Mouse (Mus musculus) liver, postnatal 0 days (tissue): ENCODE measurements around the gene Dock8.

ENCODE experiments used
- CTCF ChIP-seq: sonication (generic); IDR thresholded peaks from 2 replicates; pipeline ENCODE4 v1.5.1; 2016; ENCODE audit warnings: antibody characterized with exemption, low read depth
- EP300 ChIP-seq: IDR thresholded peaks from 2 replicates; pipeline ENCODE4 v1.6.1; 2016; ENCODE audit warnings: antibody characterized with exemption, low read depth, mild to moderate bottlenecking

GRCm38 (mm10) chr19:25251610-25252140, 252.3 kb downstream of the Dock8 start:
- no peak for TF ChIP-seq EP300
- no peak for TF ChIP-seq CTCF
